8 mouse cellular contexts compared by ENCODE assay signal in the genomic region with DNA sequence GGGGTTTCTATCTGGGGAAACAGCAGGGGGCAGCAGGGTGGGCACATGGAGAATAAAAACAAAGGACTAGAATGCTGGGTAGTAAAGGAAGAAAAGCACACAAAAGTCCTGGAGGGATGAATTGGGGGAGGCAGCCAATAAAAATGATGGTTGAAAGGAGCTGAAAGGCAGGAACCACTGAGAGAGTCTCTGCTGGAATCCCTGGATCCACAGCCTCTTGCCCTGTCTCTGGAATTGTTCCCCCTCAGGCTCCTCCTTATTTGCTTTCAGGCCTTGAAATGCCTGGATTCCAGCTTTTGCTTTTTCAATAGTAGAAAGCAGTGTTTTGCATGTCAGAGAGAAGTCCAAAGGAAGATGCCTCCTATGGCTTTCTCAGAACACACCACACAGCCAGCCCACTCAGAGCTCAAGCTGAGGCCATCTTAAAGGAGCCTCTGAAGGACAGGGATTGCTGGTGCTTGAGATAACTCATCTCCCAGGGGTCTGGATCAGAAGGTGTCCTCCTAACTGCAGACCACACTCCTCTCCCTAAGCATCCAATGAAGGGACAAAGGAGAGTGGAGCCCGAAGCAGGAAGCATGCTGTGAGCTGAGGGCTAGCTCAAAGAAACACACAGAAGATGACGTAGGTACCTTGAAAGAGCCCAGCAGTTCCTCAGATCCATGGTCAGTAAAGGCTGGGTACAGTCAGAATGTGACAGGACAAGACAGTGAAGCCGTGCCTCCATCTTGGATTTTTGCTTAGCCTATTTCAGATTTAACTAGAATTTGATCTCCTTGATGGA. TPM values are rescaled to one million over a fixed set of nuclear protein-coding genes. Genes with fewer than 3 reads are reported as not detected.
DNase-seq lines count a peak whose midpoint lies in the region; ATAC-seq and TF ChIP-seq lines count a peak whose summit lies in the region.

No protein-coding gene starts in this region.

- H3K36me3 ChIP-seq in lung, postnatal 0 days (ENCODE audit: insufficient read depth, low read length) = no peaks in the 10 kb centered on the region
- H3K36me3 ChIP-seq in embryonic facial prominence, embryonic 13.5 days = no peaks in the 10 kb centered on the region
- no peaks in the 10 kb centered on the region for H3K36me3 ChIP-seq in hindbrain, embryonic 16.5 days (ENCODE audit: control insufficient read depth, insufficient read depth, low read length)
- H3K36me3 ChIP-seq in neural tube, embryonic 14.5 days (ENCODE audit: control insufficient read depth, insufficient read depth, low read length) = no peaks in the 10 kb centered on the region

- TF ChIP-seq CTCF in lung, postnatal 0 days (IDR thresholded peaks at IDR 0.05) = peak; percentile 18; the same call in 1 of the 2 replicates

- no peak overlapping the region for H3K4me2 ChIP-seq in lung, postnatal 0 days (replicated peaks; ENCODE audit: low read depth, low read length)
- no peak overlapping the region for H3K4me2 ChIP-seq in embryonic facial prominence, embryonic 13.5 days
- no peak overlapping the region for H3K4me2 ChIP-seq in hindbrain, embryonic 16.5 days (ENCODE audit: low read length)
- H3K4me2 ChIP-seq in neural tube, embryonic 14.5 days (ENCODE audit: low read depth, low read length) = no peak overlapping the region

- H3K27me3 ChIP-seq in lung, postnatal 0 days (replicated peaks; ENCODE audit: insufficient read depth, low read length) = no peaks in the 10 kb centered on the region
- no peaks in the 10 kb centered on the region for H3K27me3 ChIP-seq in embryonic facial prominence, embryonic 13.5 days
- H3K27me3 ChIP-seq in hindbrain, embryonic 16.5 days (replicated peaks; ENCODE audit: control insufficient read depth, insufficient read depth, low read length) = no peaks in the 10 kb centered on the region
- no peaks in the 10 kb centered on the region for H3K27me3 ChIP-seq in neural tube, embryonic 14.5 days (ENCODE audit: control insufficient read depth, insufficient read depth, low read length)

- 94% methylated on average over 3 of the region's 3 CpGs for WGBS in lung, postnatal 0 days
- WGBS in embryonic facial prominence, embryonic 13.5 days = 58% methylated on average over 3 of the region's 3 CpGs
- 26% methylated on average over 3 of the region's 3 CpGs for WGBS in hindbrain, embryonic 16.5 days
- WGBS in neural tube, embryonic 14.5 days = 15% methylated on average over 3 of the region's 3 CpGs

- H3K4me3 ChIP-seq in lung, postnatal 0 days (ENCODE audit: low read depth, low read length) = no peak overlapping the region
- no peak overlapping the region for H3K4me3 ChIP-seq in embryonic facial prominence, embryonic 13.5 days
- H3K4me3 ChIP-seq in hindbrain, embryonic 16.5 days (ENCODE audit: low read length) = no peak overlapping the region
- H3K4me3 ChIP-seq in neural tube, embryonic 14.5 days (ENCODE audit: low read depth, low read length) = no peak overlapping the region

- no peak for DNase-seq in lung, postnatal 0 days (ENCODE audit: low spot score)
- DNase-seq in lung, postnatal 14 days = no peak
- no peak for DNase-seq in MN1 (ENCODE audit: low spot score)
- DNase-seq in adrenal gland, postnatal 14 days = no peak

- no peaks in the 10 kb centered on the region for H3K9me3 ChIP-seq in lung, postnatal 0 days (ENCODE audit: low read length)
- no peaks in the 10 kb centered on the region for H3K9me3 ChIP-seq in embryonic facial prominence, embryonic 13.5 days
- no peaks in the 10 kb centered on the region for H3K9me3 ChIP-seq in hindbrain, embryonic 16.5 days (ENCODE audit: control insufficient read depth, low read length)
- H3K9me3 ChIP-seq in neural tube, embryonic 14.5 days (ENCODE audit: control insufficient read depth, low read length) = no peaks in the 10 kb centered on the region

- ATAC-seq in lung, postnatal 0 days = no peak
- no peak for ATAC-seq in embryonic facial prominence, embryonic 13.5 days (ENCODE audit: insufficient number of reproducible peaks, insufficient read depth, low FRiP score, low TSS enrichment, low read depth)
- ATAC-seq in hindbrain, embryonic 16.5 days = peak; percentile 87
- ATAC-seq in neural tube, embryonic 14.5 days (ENCODE audit: low read depth) = peak; percentile 65
- ATAC-seq in CD4-positive, CD25-positive, alpha-beta regulatory T cell, adult 4 months = no peak

- no peaks in the 10 kb centered on the region for H3K4me1 ChIP-seq in lung, postnatal 0 days (ENCODE audit: insufficient read depth, low read depth, low read length)
- peaks cover 7% of the 10 kb centered on the region; the same call in 1 of the 2 replicates for H3K4me1 ChIP-seq in embryonic facial prominence, embryonic 13.5 days
- no peaks in the 10 kb centered on the region for H3K4me1 ChIP-seq in hindbrain, embryonic 16.5 days (ENCODE audit: control insufficient read depth, insufficient read depth, low read depth, low read length)
- peaks cover 3% of the 10 kb centered on the region; the same call in 1 of the 2 replicates for H3K4me1 ChIP-seq in neural tube, embryonic 14.5 days (ENCODE audit: control insufficient read depth, insufficient read depth, low read length)

- TF ChIP-seq EP300 in lung, postnatal 0 days (IDR thresholded peaks at IDR 0.05) = no peak

- H3K27ac ChIP-seq in lung, postnatal 0 days (ENCODE audit: low read length) = no peak overlapping the region
- 0 out of 2 replicates have a peak overlapping the region, but pooled peaks have one; percentile 60 for H3K27ac ChIP-seq in embryonic facial prominence, embryonic 13.5 days
- peak overlapping the region; percentile 20 for H3K27ac ChIP-seq in hindbrain, embryonic 16.5 days (ENCODE audit: low read depth, low read length)
- H3K27ac ChIP-seq in neural tube, embryonic 14.5 days (ENCODE audit: low read depth, low read length) = peak overlapping the region; percentile 62

- no peak overlapping the region for H3K9ac ChIP-seq in lung, postnatal 0 days (replicated peaks; ENCODE audit: low read depth)
- H3K9ac ChIP-seq in embryonic facial prominence, embryonic 13.5 days = no peak overlapping the region
- no peak overlapping the region for H3K9ac ChIP-seq in hindbrain, embryonic 16.5 days (ENCODE audit: low read depth, low read length)
- H3K9ac ChIP-seq in neural tube, embryonic 14.5 days (replicated peaks; ENCODE audit: low read depth, low read length) = no peak overlapping the region

RNA-seq across cellular contexts. Expression of gene Ptn, which starts 48.4 kb away (rescaled TPM):
- polyA plus RNA-seq in lung, postnatal 0 days (2015; fragmentation: Nextera tagmentation; extraction: Ambion mirVana) = 15.6 and 17.5 TPM in 2 replicates
- 731 and 758 TPM in 2 replicates for polyA plus RNA-seq in embryonic facial prominence, embryonic 13.5 days (2015; fragmentation: Nextera tagmentation; extraction: Ambion mirVana)
- 800 and 988 TPM in 2 replicates for polyA plus RNA-seq in hindbrain, embryonic 16.5 days (2015; fragmentation: Nextera tagmentation; extraction: Ambion mirVana)
- polyA plus RNA-seq in neural tube, embryonic 14.5 days (2014; fragmentation: Nextera tagmentation; extraction: Ambion mirVana) = 674 and 756 TPM in 2 replicates
- not detected for polyA plus RNA-seq in CD4-positive, CD25-positive, alpha-beta regulatory T cell, adult 4 months (2017; shearing (Covaris generic))
- total RNA-seq in adrenal gland, postnatal 14 days (2021) = 58.7 and 59.5 TPM in 2 replicates

Comparison
In these comparisons a context has a peak if more than half of its experiments do, and no peak if none do; other contexts are left out.
1. ATAC-seq: peak in hindbrain, embryonic 16.5 days (single experiment) and neural tube, embryonic 14.5 days (single experiment); none in lung, postnatal 0 days (single experiment), embryonic facial prominence, embryonic 13.5 days (single experiment) and CD4-positive, CD25-positive, alpha-beta regulatory T cell, adult 4 months (single experiment).
2. RNA of gene Ptn, which starts 48.4 kb away (polyA plus RNA-seq): 800 to 988 TPM in hindbrain, embryonic 16.5 days, 731 to 758 TPM in embryonic facial prominence, embryonic 13.5 days and 674 to 756 TPM in neural tube, embryonic 14.5 days; 15.6 to 17.5 TPM in lung, postnatal 0 days and not detected in CD4-positive, CD25-positive, alpha-beta regulatory T cell, adult 4 months; every median in the first group is over 10 times any median in the second.